Comparison of ENCODE assay signal across 7 mouse cellular contexts in the genomic region with DNA sequence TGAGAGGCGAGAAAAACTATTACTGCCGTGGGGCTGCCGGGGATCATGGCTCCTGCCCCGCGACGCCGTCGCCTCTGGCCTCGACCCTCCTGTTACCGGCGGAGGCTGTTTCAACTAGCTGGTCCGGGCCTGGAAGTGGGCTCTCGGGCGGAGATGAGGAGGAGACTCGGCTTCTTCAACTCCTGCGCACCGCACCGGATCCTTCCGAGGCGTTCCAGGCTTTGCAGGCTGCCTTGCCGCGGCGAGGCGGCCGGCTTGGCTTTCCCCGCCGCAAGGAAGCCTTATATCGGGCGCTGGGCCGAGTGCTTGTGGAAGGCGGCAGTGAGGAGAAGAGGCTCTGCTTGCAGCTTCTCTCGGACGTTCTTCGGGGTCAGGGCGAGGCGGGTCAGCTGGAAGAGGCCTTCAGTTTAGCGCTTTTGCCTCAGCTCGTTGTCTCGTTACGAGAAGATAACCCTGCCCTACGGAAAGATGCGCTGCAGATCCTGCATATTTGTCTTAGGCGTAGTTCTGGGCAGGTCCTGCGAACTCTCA. TPM values are rescaled to one million over a fixed set of nuclear protein-coding genes. Genes with fewer than 3 reads are reported as not detected.
DNase-seq lines count a peak whose midpoint lies in the region; ATAC-seq and TF ChIP-seq lines count a peak whose summit lies in the region.

No protein-coding gene starts in this region.

- peak; percentile 30 for DNase-seq in MEL-GATA-1-ER (ENCODE audit: extremely low read depth, low read depth)
- DNase-seq in brain, embryonic 14.5 days (ENCODE audit: low read depth) = peak; percentile 65
- DNase-seq in frontal cortex, postnatal 10 days (ENCODE audit: low spot score in 2 of 2) = peak; percentile 53 to 58
- peak; percentile 57 to 58 for DNase-seq in left cerebral cortex, postnatal 14 days (ENCODE audit: low spot score in 2 of 2)
- peak; percentile 53 for DNase-seq in right cerebral cortex, postnatal 4 days

- intact Hi-C loops in left cerebral cortex, postnatal 14 days (cut with DNase I) = no loop called here

- TF ChIP-seq POLR2A in brain, embryonic 14.5 days (IDR thresholded peaks at IDR 0.05; ENCODE audit: borderline replicate concordance, extremely low read depth, insufficient read depth, insufficient read length, poor library complexity, severe bottlenecking) = no peak

- peaks cover 58% of the 10 kb centered on the region for H3K4me1 ChIP-seq in hindbrain, embryonic 15.5 days (replicated peaks)
- peaks cover 35% of the 10 kb centered on the region for H3K4me1 ChIP-seq in megakaryocyte, embryonic 14.5 days

- H3K9ac ChIP-seq in hindbrain, embryonic 15.5 days = peak overlapping the region; percentile 77

- H3K27ac ChIP-seq in hindbrain, embryonic 15.5 days (replicated peaks) = peak overlapping the region; percentile 88

- no peak for TF ChIP-seq CTCF in brain, embryonic 14.5 days (IDR thresholded peaks at IDR 0.05; ENCODE audit: borderline replicate concordance, extremely low read depth, insufficient read depth, insufficient read length)

- WGBS in hindbrain, embryonic 15.5 days = under 1% methylated on average over 43 of the region's 44 CpGs

- no peaks in the 10 kb centered on the region for H3K9me3 ChIP-seq in hindbrain, embryonic 15.5 days
- H3K9me3 ChIP-seq in megakaryocyte, embryonic 14.5 days = no peaks in the 10 kb centered on the region

- no peaks in the 10 kb centered on the region for H3K36me3 ChIP-seq in hindbrain, embryonic 15.5 days
- H3K36me3 ChIP-seq in megakaryocyte, embryonic 14.5 days (replicated peaks; ENCODE audit: low read length) = peaks cover 9% of the 10 kb centered on the region

- H3K27me3 ChIP-seq in hindbrain, embryonic 15.5 days = no peaks in the 10 kb centered on the region
- no peaks in the 10 kb centered on the region for H3K27me3 ChIP-seq in megakaryocyte, embryonic 14.5 days (replicated peaks)

- H3K4me3 ChIP-seq in hindbrain, embryonic 15.5 days = peak overlapping the region; percentile 86
- peak overlapping the region; percentile 94 for H3K4me3 ChIP-seq in megakaryocyte, embryonic 14.5 days (replicated peaks)

- peak overlapping the region; percentile 92 for H3K4me2 ChIP-seq in hindbrain, embryonic 15.5 days

- no peak; the same call in none of the 2 replicates for ATAC-seq in hindbrain, embryonic 15.5 days (ENCODE audit: low FRiP score, low read depth)

RNA-seq across cellular contexts. Expression of a gene that starts 0.6 kb away (rescaled TPM):
- polyA plus RNA-seq in brain, embryonic 14.5 days (2012; rRNA removed) = 12.2 and 14.6 TPM in 2 replicates
- 22.6 and 23.2 TPM in 2 replicates for polyA plus RNA-seq in hindbrain, embryonic 15.5 days (2015; fragmentation: Nextera tagmentation; extraction: Ambion mirVana)
- total RNA-seq in left cerebral cortex, postnatal 14 days (2021) = 10 to 100 TPM; 46.0 to 49.6 TPM
- polyA plus RNA-seq in megakaryocyte, embryonic 14.5 days (2012; ENCODE audit: insufficient read depth, low replicate concordance) = 1.2 and 4.4 TPM in 2 replicates

RNA-seq across cellular contexts. Expression of a gene that starts 0.8 kb away (rescaled TPM):
- polyA plus RNA-seq in brain, embryonic 14.5 days (2012; rRNA removed) = 12.6 and 14.6 TPM in 2 replicates
- 20.6 and 21.9 TPM in 2 replicates for polyA plus RNA-seq in hindbrain, embryonic 15.5 days (2015; fragmentation: Nextera tagmentation; extraction: Ambion mirVana)
- total RNA-seq in left cerebral cortex, postnatal 14 days (2021) = 10 to 100 TPM; 22.4 to 23.1 TPM
- polyA plus RNA-seq in megakaryocyte, embryonic 14.5 days (2012; ENCODE audit: insufficient read depth, low replicate concordance) = 0.25 and 0.27 TPM in 2 replicates

RNA-seq across cellular contexts. Expression of a gene that starts 48.5 kb away (rescaled TPM):
- polyA plus RNA-seq in brain, embryonic 14.5 days (2012; rRNA removed) = 9.4 and 9.5 TPM in 2 replicates
- polyA plus RNA-seq in hindbrain, embryonic 15.5 days (2015; fragmentation: Nextera tagmentation; extraction: Ambion mirVana) = 2.1 and 2.8 TPM in 2 replicates
- total RNA-seq in left cerebral cortex, postnatal 14 days (2021) = 10 to 100 TPM; 10.1 to 13.7 TPM
- 0.10 TPM in 1 of 2 replicates, not detected in the other for polyA plus RNA-seq in megakaryocyte, embryonic 14.5 days (2012; ENCODE audit: insufficient read depth, low replicate concordance)

Comparison
In these comparisons a context has a peak if more than half of its experiments do, and no peak if none do; other contexts are left out.
1. RNA of a gene that starts 0.8 kb away (polyA plus RNA-seq): 20.6 to 21.9 TPM in hindbrain, embryonic 15.5 days and 12.6 to 14.6 TPM in brain, embryonic 14.5 days; 0.25 to 0.27 TPM in megakaryocyte, embryonic 14.5 days; every median in the first group is over 10 times any median in the second.
2. Peak in every context shown above with its lines, with median percentiles within 50 percentile points of each other: DNase-seq.